Mouse (Mus musculus): Measurements from ENCODE around the gene Hspd1. TPM values are rescaled to one million over a fixed set of nuclear protein-coding genes. Genes with fewer than 3 reads are reported as not detected.

Gene Hspd1
- total and polyA plus RNA-seq, 3 experiments: 306 to 885 (median 775) TPM

DNA sequence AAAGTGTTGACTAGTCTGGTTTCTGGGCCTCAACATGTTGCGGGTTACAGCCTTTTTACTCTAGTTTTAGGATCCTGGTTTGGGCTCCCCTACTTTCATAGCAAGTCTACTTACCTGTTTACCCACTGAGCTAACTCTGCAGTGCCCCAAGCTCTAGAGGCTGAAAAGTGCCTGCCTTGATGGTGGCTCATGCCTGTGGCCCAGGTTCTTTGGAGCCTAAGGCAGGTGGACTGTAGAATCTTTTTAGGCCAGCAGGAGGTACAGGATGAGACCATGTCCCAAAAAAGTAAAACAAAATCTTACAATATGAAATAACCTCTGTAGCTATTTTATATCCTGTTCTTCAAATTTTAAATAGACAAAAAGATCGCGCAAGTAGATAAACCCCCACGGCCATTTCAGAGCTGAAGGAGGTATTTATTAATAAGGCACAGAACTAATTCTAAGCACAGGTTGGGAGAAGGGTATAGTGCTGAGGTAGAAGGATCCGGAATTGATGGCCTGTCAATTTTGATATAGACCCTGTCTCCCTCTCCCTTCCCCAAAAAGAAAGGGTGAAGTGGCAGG, 1.5 kb upstream of the Hspd1 start:
- Histone ChIP-seq H3K4me3 (ENCODE audit: control insufficient read depth in 1 of 2, insufficient read depth in 1 of 2, low read depth in 2 of 2, low read length in 2 of 2) (peak overlapping the region; percentile 80 to 85), H3K36me3 (ENCODE audit: control insufficient read depth in 1 of 2, insufficient read depth in 2 of 2, low read length in 2 of 2) (peaks cover 12 to 43% of the 10 kb centered on the region in 2 experiments), H3K4me1 (ENCODE audit: control insufficient read depth in 1 of 2, insufficient read depth in 2 of 2, low read length in 2 of 2) (peaks cover 2 to 12% of the 10 kb centered on the region in 2 experiments; a peak in 3 of 4 replicates), H3K9me3 (replicated peaks; ENCODE audit: insufficient read depth, low read length) (no peaks in the 10 kb centered on the region), H3K27me3 (ENCODE audit: control insufficient read depth in 1 of 2, insufficient read depth in 2 of 2, low read length in 2 of 2) (no peaks in the 10 kb centered on the region), H3K79me2 (ENCODE audit: control insufficient read depth, insufficient read depth, low read length, poor library complexity) (peaks cover 51% of the 10 kb centered on the region), H3K9ac (ENCODE audit: control insufficient read depth, low read depth, low read length, poor library complexity, severe bottlenecking) (peak overlapping the region; percentile 96), H3K27ac (ENCODE audit: control insufficient read depth, low read depth, low read length) (peak overlapping the region; percentile 62)
- peak; percentile 52 for DNase-seq (ENCODE audit: low read depth, low spot score)
- TF ChIP-seq ZNF384 (IDR thresholded peaks at IDR 0.05; ENCODE audit: low read depth, low read length) (no peak), USF1 (IDR thresholded peaks at IDR 0.05; ENCODE audit: low read depth, low read length) (no peak), HCFC1 (IDR thresholded peaks at IDR 0.05; ENCODE audit: low read depth, low read length) (peak; percentile 31; the same call in 1 of the 2 replicates), RCOR1 (IDR thresholded peaks at IDR 0.05; ENCODE audit: low read depth, low read length) (no peak), BHLHE40 (IDR thresholded peaks at IDR 0.05; ENCODE audit: borderline replicate concordance, low read depth, low read length) (no peak), JUND (IDR thresholded peaks at IDR 0.05; ENCODE audit: low read depth, low read length) (no peak), TBP (IDR thresholded peaks at IDR 0.05; ENCODE audit: low read depth, low read length) (no peak), SMC3 (IDR thresholded peaks at IDR 0.05; ENCODE audit: low read depth, low read length) (0 out of 2 replicates have a peak, but pooled peaks have one; percentile 14), CTCF (IDR thresholded peaks at IDR 0.05 in 2 of 3, conservative IDR thresholded peaks at IDR 0.05 in 1 of 3; ENCODE audit: control insufficient read depth in 1 of 3, insufficient read depth in 1 of 3, low read depth in 2 of 3, low read length in 3 of 3, poor library complexity in 1 of 3, severe bottlenecking in 1 of 3) (no peak), TCF12 (IDR thresholded peaks at IDR 0.05; ENCODE audit: low read depth, low read length) (no peak), CHD1 (IDR thresholded peaks at IDR 0.05; ENCODE audit: low read depth, low read length) (no peak), RAD21 (IDR thresholded peaks at IDR 0.05; ENCODE audit: low read depth, low read length) (no peak), EP300 (IDR thresholded peaks at IDR 0.05; ENCODE audit: low read depth in 1 of 2, low read length in 2 of 2) (no peak), MAX (IDR thresholded peaks at IDR 0.05; ENCODE audit: low read length) (0 out of 2 replicates have a peak, but pooled peaks have one; percentile 24), GABPA (IDR thresholded peaks at IDR 0.05; ENCODE audit: low read depth, low read length) (no peak), MYC (IDR thresholded peaks at IDR 0.05; ENCODE audit: low read depth, low read length) (no peak), MXI1 (IDR thresholded peaks at IDR 0.05; ENCODE audit: low read depth, low read length) (peak; percentile 63), NRF1 (IDR thresholded peaks at IDR 0.05; ENCODE audit: insufficient read depth, low read depth, low read length, poor library complexity, severe bottlenecking) (no peak), USF2 (IDR thresholded peaks at IDR 0.05; ENCODE audit: borderline replicate concordance in 1 of 2, insufficient read depth in 1 of 2, low read depth in 1 of 2, low read length in 2 of 2) (no peak), ETS1 (IDR thresholded peaks at IDR 0.05; ENCODE audit: low read depth, low read length) (no peak), POLR2AphosphoS5 (IDR thresholded peaks at IDR 0.05; ENCODE audit: borderline replicate concordance, low read depth, low read length) (no peak), TAL1 (IDR thresholded peaks at IDR 0.05; ENCODE audit: low read length) (no peak), NELFE (IDR thresholded peaks at IDR 0.05; ENCODE audit: low read depth, low read length) (no peak), GATA1 (IDR thresholded peaks at IDR 0.05; ENCODE audit: low read depth, low read length) (peak; percentile 78), KAT2A (conservative IDR thresholded peaks at IDR 0.05; ENCODE audit: low read depth, low read length) (no peak), MYB (IDR thresholded peaks at IDR 0.05; ENCODE audit: low read depth, low read length) (no peak), ZC3H11A (IDR thresholded peaks at IDR 0.05; ENCODE audit: low read depth, low read length) (no peak), UBTF (IDR thresholded peaks at IDR 0.05; ENCODE audit: borderline replicate concordance, insufficient read depth, low read depth, low read length) (no peak), SIN3A (IDR thresholded peaks at IDR 0.05; ENCODE audit: low read length) (no peak), POLR2AphosphoS2 (IDR thresholded peaks at IDR 0.05; ENCODE audit: low read length) (no peak)

Data from MEL (cell line).